Mouse (Mus musculus) T-cell, adult 2 months (primary cell): ENCODE data around the gene Gm20604.
A peak's percentile ranks its signal among the peaks of the same experiment; 100 is the strongest.

Experiments
- DNase-seq: peaks from one replicate; pipeline ENCODE4 v3.0.0; 2022; ENCODE audit warnings: low spot score

The Gm20604 gene

GRCm38 (mm10) chr12:102743036-102743588, 15.4 kb downstream of the Gm20604 start:
- DNase-seq, result no peak

GRCm38 (mm10) chr12:102742056-102742455, 16.4 kb downstream of the Gm20604 start:
- DNase-seq, result no peak

GRCm38 (mm10) chr12:102740285-102740684, 18.2 kb downstream of the Gm20604 start:
- peak; percentile 50 for DNase-seq

- no peak for DNase-seq
Observed at GRCm38 (mm10) chr12:102739096-102739495, 19.4 kb downstream of the Gm20604 start.

GRCm38 (mm10) chr12:102733381-102733780, 25.1 kb downstream of the Gm20604 start:
- DNase-seq, result peak; percentile 66

- DNase-seq, result no peak
Observed at GRCm38 (mm10) chr12:102730798-102731619, 27.5 kb downstream of the Gm20604 start.

- DNase-seq, result no peak
Observed at GRCm38 (mm10) chr12:102729855-102730797, 28.3 kb downstream of the Gm20604 start.

- no peak for DNase-seq
Observed at GRCm38 (mm10) chr12:102725761-102726175, 32.7 kb downstream of the Gm20604 start.

- no peak for DNase-seq
Observed at GRCm38 (mm10) chr12:102725146-102725545, 33.3 kb downstream of the Gm20604 start.

- no peak for DNase-seq
Observed at GRCm38 (mm10) chr12:102723861-102724260, 34.6 kb downstream of the Gm20604 start.

GRCm38 (mm10) chr12:102722966-102723365, 35.5 kb downstream of the Gm20604 start:
- no peak for DNase-seq

- DNase-seq, result no peak
Observed at GRCm38 (mm10) chr12:102722451-102722850, 36.0 kb downstream of the Gm20604 start.

- peak; percentile 53 for DNase-seq
Observed at GRCm38 (mm10) chr12:102719552-102720315, 38.7 kb downstream of the Gm20604 start.

- DNase-seq, result no peak
Observed at GRCm38 (mm10) chr12:102714654-102715395, 43.6 kb downstream of the Gm20604 start.

GRCm38 (mm10) chr12:102714116-102714515, 44.4 kb downstream of the Gm20604 start:
- DNase-seq, result no peak

GRCm38 (mm10) chr12:102713153-102713865, 45.2 kb downstream of the Gm20604 start:
- no peak for DNase-seq

GRCm38 (mm10) chr12:102710851-102711375, 47.6 kb downstream of the Gm20604 start:
- no peak for DNase-seq

- no peak for DNase-seq
Observed at GRCm38 (mm10) chr12:102709896-102710295, 48.6 kb downstream of the Gm20604 start.

- DNase-seq, result no peak
Observed at GRCm38 (mm10) chr12:102708220-102708619, 50.3 kb downstream of the Gm20604 start.
